Mouse (Mus musculus) CH12.LX (cell line): ENCODE data around the gene Ccn5. TPM values are rescaled to one million over a fixed set of nuclear protein-coding genes. Genes with fewer than 3 reads are reported as not detected.

Experiments
- DNase-seq: peaks from one replicate; pipeline ENCODE4 v3.0.0-alpha.2; 2013; ENCODE audit errors: extremely low read depth
- H3K27ac ChIP-seq: 2 replicates; pipeline ENCODE4 v1.5.1; 2012; ENCODE audit warnings: low read depth, mild to moderate bottlenecking, control low read depth, moderate library complexity; ENCODE audit not compliant: insufficient read depth
- H3K27me3 ChIP-seq: replicated peaks from 2 replicates; pipeline ENCODE3; 2012; ENCODE audit warnings: inconsistent platforms
- H3K36me3 ChIP-seq, 2 experiments: replicated peaks in 1 of 2; 2 replicates each; pipeline versions ENCODE3 to v1.6.1; 2012; ENCODE audit warnings: inconsistent platforms in 1 of 2, low read length in 1 of 2, mild to moderate bottlenecking in 1 of 2, mixed read lengths in 1 of 2, moderate library complexity in 1 of 2; ENCODE audit not compliant: control insufficient read depth in 1 of 2, insufficient read depth in 1 of 2
- H3K4me1 ChIP-seq, 2 experiments: 2 replicates each; pipeline ENCODE4 v1.6.1; 2012; ENCODE audit warnings: inconsistent platforms in 1 of 2, moderate library complexity in 1 of 2; ENCODE audit not compliant: insufficient read depth in 2 of 2, control insufficient read depth in 1 of 2
- H3K4me2 ChIP-seq: 2 replicates; pipeline ENCODE4 v1.6.1; 2012; ENCODE audit warnings: low read depth, mild to moderate bottlenecking, control low read depth; ENCODE audit not compliant: poor library complexity, insufficient read depth, severe bottlenecking
- H3K4me3 ChIP-seq, 3 experiments: fragments of 150-350 bp in 1 of 3; sonication (generic) in 1 of 3; replicated peaks in 1 of 3; 2 replicates each; pipeline versions ENCODE3 to v1.5.1; 2011 to 2012; ENCODE audit warnings: low read depth in 2 of 3, low read length in 2 of 3, mild to moderate bottlenecking in 2 of 3, moderate library complexity in 2 of 3, control low read depth in 1 of 3, improper control_type of control experiment in 1 of 3, inconsistent platforms in 1 of 3, mixed read lengths in 1 of 3; ENCODE audit not compliant: poor library complexity in 1 of 3
- H3K79me2 ChIP-seq: replicated peaks from 2 replicates; pipeline ENCODE4 v1.6.1; 2012; ENCODE audit warnings: mild to moderate bottlenecking, moderate library complexity; ENCODE audit not compliant: control insufficient read depth, poor library complexity, insufficient read depth, severe bottlenecking; ENCODE audit errors: extremely low read depth
- H3K9ac ChIP-seq: 2 replicates; pipeline ENCODE4 v1.6.1; 2012; ENCODE audit warnings: low read depth, mild to moderate bottlenecking, control low read depth, moderate library complexity; ENCODE audit not compliant: insufficient read depth
- H3K9me3 ChIP-seq: replicated peaks from 2 replicates; pipeline ENCODE3; 2012; ENCODE audit warnings: low read length, inconsistent platforms, mixed read lengths
- BHLHE40 ChIP-seq: IDR thresholded peaks from 2 replicates; pipeline ENCODE4 v1.6.1; 2011; ENCODE audit warnings: mild to moderate bottlenecking, low read depth, low read length, improper control_type of control experiment
- CHD1 ChIP-seq: IDR thresholded peaks from 2 replicates; pipeline ENCODE4 v1.6.1; 2012; ENCODE audit warnings: low read depth, low read length, improper control_type of control experiment, inconsistent platforms
- E2F4 ChIP-seq: IDR thresholded peaks from 2 replicates; pipeline ENCODE4 v1.6.1; 2011; ENCODE audit warnings: low read depth, low read length, improper control_type of control experiment; ENCODE audit not compliant: insufficient replicate concordance
- GABPA ChIP-seq: IDR thresholded peaks from 2 replicates; pipeline ENCODE4 v1.6.1; 2012; ENCODE audit warnings: low read depth, low read length, improper control_type of control experiment, inconsistent platforms; ENCODE audit not compliant: insufficient replicate concordance
- JUN ChIP-seq: IDR thresholded peaks from 2 replicates; pipeline ENCODE4 v1.6.1; 2011; ENCODE audit warnings: low read depth, mild to moderate bottlenecking, low read length, improper control_type of control experiment, moderate library complexity; ENCODE audit not compliant: insufficient read depth
- JUND ChIP-seq: conservative IDR thresholded peaks from 2 replicates; pipeline ENCODE4 v1.6.1; 2011; ENCODE audit warnings: low read depth, low read length, improper control_type of control experiment
- KAT2A ChIP-seq: IDR thresholded peaks from 2 replicates; pipeline ENCODE4 v1.6.1; 2012; ENCODE audit warnings: low read length, improper control_type of control experiment, inconsistent platforms; ENCODE audit not compliant: insufficient replicate concordance
- MAFK ChIP-seq: IDR thresholded peaks from 2 replicates; pipeline ENCODE4 v1.6.1; 2011; ENCODE audit warnings: low read length, improper control_type of control experiment; ENCODE audit not compliant: insufficient replicate concordance
- MAZ ChIP-seq: IDR thresholded peaks from 2 replicates; pipeline ENCODE4 v1.6.1; 2012; ENCODE audit warnings: low read depth, mild to moderate bottlenecking, inconsistent platforms, low read length, improper control_type of control experiment, moderate library complexity
- MEF2A ChIP-seq: IDR thresholded peaks from 2 replicates; pipeline ENCODE4 v1.6.1; 2014; ENCODE audit warnings: low read depth, mild to moderate bottlenecking, inconsistent platforms, low read length, improper control_type of control experiment, borderline replicate concordance
- MXI1 ChIP-seq: IDR thresholded peaks from 2 replicates; pipeline ENCODE4 v1.6.1; 2011; ENCODE audit warnings: mild to moderate bottlenecking, low read depth, low read length, improper control_type of control experiment
- NRF1 ChIP-seq: IDR thresholded peaks from 2 replicates; pipeline ENCODE4 v1.6.1; 2014; ENCODE audit warnings: low read depth, mild to moderate bottlenecking, inconsistent platforms, low read length, improper control_type of control experiment, moderate library complexity
- PAX5 ChIP-seq: IDR thresholded peaks from 2 replicates; pipeline ENCODE4 v1.6.1; 2012; ENCODE audit warnings: low read length, inconsistent platforms, mixed read lengths
- POLR2A ChIP-seq: IDR thresholded peaks from 2 replicates; pipeline ENCODE4 v1.6.1; 2011; ENCODE audit warnings: low read depth, mild to moderate bottlenecking, improper control_type of control experiment, low read length
- RCOR1 ChIP-seq: conservative IDR thresholded peaks from 2 replicates; pipeline ENCODE4 v1.6.1; 2012; ENCODE audit warnings: low read depth, mild to moderate bottlenecking, inconsistent platforms, low read length, improper control_type of control experiment
- SMC3 ChIP-seq: IDR thresholded peaks from 2 replicates; pipeline ENCODE4 v1.6.1; 2011; ENCODE audit warnings: low read depth, low read length, improper control_type of control experiment
- TBP ChIP-seq: conservative IDR thresholded peaks from 2 replicates; pipeline ENCODE4 v1.6.1; 2011; ENCODE audit warnings: low read depth, low read length, improper control_type of control experiment
- TCF12 ChIP-seq: IDR thresholded peaks from 2 replicates; pipeline ENCODE4 v1.6.1; 2014; ENCODE audit warnings: low read depth, mild to moderate bottlenecking, inconsistent platforms, low read length, improper control_type of control experiment
- USF2 ChIP-seq: conservative IDR thresholded peaks from 2 replicates; pipeline ENCODE4 v1.6.1; 2011; ENCODE audit warnings: low read depth, low read length, improper control_type of control experiment
- ZNF384 ChIP-seq: IDR thresholded peaks from 2 replicates; pipeline ENCODE4 v1.6.1; 2012; ENCODE audit warnings: low read depth, low read length, improper control_type of control experiment, inconsistent platforms
- dilution Hi-C: fragments of 300-500 bp; cut with MboI; formaldehyde crosslinking; loops from 2 replicates; pipeline ENCODE4 v1.14.3; 2020; ENCODE audit warnings: low sequenced_read_pairs; ENCODE audit not compliant: extremely low pct_unique_long_range_greater_than_20kb, extremely low pct_ligation_motif_present
- in situ Hi-C: fragments of 300-500 bp; cut with MboI; formaldehyde crosslinking; loops from 3 replicates; pipeline ENCODE4 v1.14.3; 2019; ENCODE audit warnings: low sequenced_read_pairs, low pct_ligation_motif_present, low pct_unique_long_range_greater_than_20kb, mixed read lengths
- polyA plus RNA-seq: library from polyadenylated mRNA; unstranded; fragments of >175 nt; gene quantifications from 2 replicates; pipeline ENCODE4 v1.2.1, GENCODE M21; 2012; ENCODE audit warnings: low read depth; ENCODE audit not compliant: insufficient read length
- total RNA-seq, 2 experiments: library from RNA; depleted of rRNA; stranded (reverse); fragments of 300-350 nt in 1 of 2; fragments of >200 nt in 1 of 2; gene quantifications; 2 replicates each; pipeline ENCODE4 v1.2.3; 2012 to 2014

Gene Ccn5
- total and polyA plus RNA-seq, 3 experiments: not detected

GRCm38 (mm10) chr2:163783901-163784300, 36.8 kb upstream of the Ccn5 start:
- Histone ChIP-seq H3K9me3 (peaks cover 7% of the 10 kb centered on the region), H3K4me2 (no peak overlapping the region), H3K79me2 (no peaks in the 10 kb centered on the region), H3K27me3 (peaks cover 43% of the 10 kb centered on the region), H3K27ac (no peak overlapping the region), H3K9ac (no peak overlapping the region), H3K4me3 (no peak overlapping the region), H3K4me1 (peaks cover 0 to 3% of the 10 kb centered on the region in 2 experiments; a peak in 1 of 4 replicates)
- in situ Hi-C loops: no loop called here
- DNase-seq: no peak
- dilution Hi-C loops: no loop called here
- no peak for TF ChIP-seq TBP
- no peak for TF ChIP-seq PAX5
- TF ChIP-seq RCOR1: no peak
- no peak for TF ChIP-seq NRF1
- no peak for TF ChIP-seq KAT2A
- no peak for TF ChIP-seq USF2
- TF ChIP-seq, all 38 proteins: peak for 0
- H3K36me3 ChIP-seq: no peaks in the 10 kb centered on the region

DNA sequence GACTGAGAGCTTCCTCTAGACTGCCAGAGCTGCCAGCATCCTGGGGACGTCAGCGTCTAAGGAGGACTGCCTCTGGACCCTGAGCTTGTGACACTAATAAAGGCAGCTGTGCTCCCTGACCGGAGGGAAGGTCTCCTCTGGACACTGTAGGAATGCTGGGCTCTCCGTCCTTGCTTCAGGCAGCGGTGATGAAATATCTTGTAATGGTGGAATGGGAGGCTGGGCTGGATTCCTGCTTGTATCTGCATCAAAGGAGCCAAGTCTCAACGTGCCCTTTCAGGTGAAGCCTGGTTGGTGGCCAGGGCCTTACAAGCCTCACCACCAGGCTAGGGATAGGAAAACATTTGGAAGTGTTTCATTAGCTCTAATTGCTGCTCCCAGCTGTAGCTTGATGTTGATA, 33.6 kb upstream of the Ccn5 start:
- Histone ChIP-seq H3K79me2 (no peaks in the 10 kb centered on the region), H3K27ac (no peak overlapping the region), H3K4me3 (no peak overlapping the region), H3K4me2 (no peak overlapping the region), H3K9ac (no peak overlapping the region), H3K36me3 (no peaks in the 10 kb centered on the region), H3K27me3 (peaks cover 19% of the 10 kb centered on the region), H3K4me1 (peaks cover 0 to 3% of the 10 kb centered on the region in 2 experiments; a peak in 1 of 4 replicates), H3K9me3 (peaks cover 5% of the 10 kb centered on the region)
- no peak for DNase-seq
- dilution Hi-C loops: no loop called here
- in situ Hi-C loops: no loop called here
- TF ChIP-seq TCF12 (no peak), E2F4 (no peak), MXI1 (no peak), MAFK (no peak), JUN (no peak), ZNF384 (no peak), POLR2A (no peak), MAZ (no peak), JUND (no peak), MEF2A (no peak), BHLHE40 (no peak), SMC3 (no peak), RCOR1 (no peak), GABPA (no peak), CHD1 (no peak)
